Mouse (Mus musculus): ENCODE measurements around the gene Zkscan6.

- TF ChIP-seq POLR2A (IDR thresholded peaks at IDR 0.05; ENCODE audit: control insufficient read depth, low read depth, low read length) = no peak
- no peak for TF ChIP-seq CTCF (IDR thresholded peaks at IDR 0.05; ENCODE audit: control insufficient read depth, insufficient read depth, insufficient replicate concordance, low read depth, low read length)
These were observed 5.1 kb downstream of the Zkscan6 start for GRCm38 (mm10) chr11:65812088-65812487.

All from testis, adult 2 months (tissue).